Comparison of ENCODE assay signal across 11 mouse cellular contexts in the genomic region with DNA sequence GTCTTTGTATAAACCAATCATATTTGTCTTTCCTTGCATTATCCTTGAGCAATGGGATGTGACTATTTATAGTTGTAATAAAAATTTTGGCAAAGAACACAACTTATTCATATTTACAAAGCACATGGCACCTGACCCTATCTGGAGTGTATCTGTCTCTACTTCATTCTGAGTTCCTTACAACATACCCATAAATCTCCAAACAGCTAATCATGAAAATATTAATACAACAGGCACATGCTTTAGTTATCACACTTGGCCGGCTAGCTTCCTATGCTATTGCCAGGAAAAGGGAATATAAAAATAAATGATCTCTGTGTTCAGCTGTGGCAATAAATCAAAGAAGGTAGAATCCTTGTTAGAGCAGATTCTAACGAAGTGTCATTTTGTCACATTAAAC.
"Had no signal": no experiment of that assay in that cellular context is flagged by ENCODE, and none has a peak within 500 bp of the region (broad histone marks: within the 10 kb centered on the region; RNA-seq: fewer than 3 reads in every experiment).

No protein-coding gene starts in this region.

- DNase-seq: kidney, adult 18-20 months; kidney, postnatal 14 days; right cerebral cortex, postnatal 14 days; thymus, adult 2 months; thymus, postnatal 36 days had no signal

- H3K9ac ChIP-seq: intestine, embryonic 15.5 days; limb, embryonic 12.5 days; liver, embryonic 12.5 days; midbrain, embryonic 13.5 days; stomach, embryonic 15.5 days had no signal

- H3K27me3 ChIP-seq: intestine, embryonic 15.5 days; limb, embryonic 12.5 days; liver, embryonic 12.5 days; midbrain, embryonic 13.5 days; stomach, embryonic 15.5 days had no signal

- H3K4me3 ChIP-seq: intestine, embryonic 15.5 days; left cerebral cortex, adult 2 months; limb, embryonic 12.5 days; liver, embryonic 12.5 days; midbrain, embryonic 13.5 days; stomach, embryonic 15.5 days had no signal

- H3K27ac ChIP-seq: intestine, embryonic 15.5 days; left cerebral cortex, adult 2 months; limb, embryonic 12.5 days; liver, embryonic 12.5 days; midbrain, embryonic 13.5 days; stomach, embryonic 15.5 days had no signal

- H3K4me2 ChIP-seq: intestine, embryonic 15.5 days; limb, embryonic 12.5 days; liver, embryonic 12.5 days; midbrain, embryonic 13.5 days; stomach, embryonic 15.5 days had no signal

- H3K4me1 ChIP-seq: intestine, embryonic 15.5 days; liver, embryonic 12.5 days; midbrain, embryonic 13.5 days; stomach, embryonic 15.5 days had no signal

- H3K9me3 ChIP-seq: intestine, embryonic 15.5 days; limb, embryonic 12.5 days; liver, embryonic 12.5 days; midbrain, embryonic 13.5 days; stomach, embryonic 15.5 days had no signal

- H3K36me3 ChIP-seq: intestine, embryonic 15.5 days; limb, embryonic 12.5 days; liver, embryonic 12.5 days; midbrain, embryonic 13.5 days; stomach, embryonic 15.5 days had no signal

- ATAC-seq: intestine, embryonic 15.5 days; liver, embryonic 12.5 days; midbrain, embryonic 13.5 days had no signal
